Mouse (Mus musculus) ovary, postnatal 36 days (tissue): ENCODE results near the gene Gm20830.
"Not testable (repeated sequence)": the region's sequence is repeated elsewhere in the genome, so short reads cannot be mapped to it uniquely, and the experiment has no call there.

ENCODE experiments used
- DNase-seq: peaks from one replicate; pipeline ENCODE4 v3.0.0; 2022; ENCODE audit warnings: low spot score, mixed read lengths

Gene Gm20830

DNA sequence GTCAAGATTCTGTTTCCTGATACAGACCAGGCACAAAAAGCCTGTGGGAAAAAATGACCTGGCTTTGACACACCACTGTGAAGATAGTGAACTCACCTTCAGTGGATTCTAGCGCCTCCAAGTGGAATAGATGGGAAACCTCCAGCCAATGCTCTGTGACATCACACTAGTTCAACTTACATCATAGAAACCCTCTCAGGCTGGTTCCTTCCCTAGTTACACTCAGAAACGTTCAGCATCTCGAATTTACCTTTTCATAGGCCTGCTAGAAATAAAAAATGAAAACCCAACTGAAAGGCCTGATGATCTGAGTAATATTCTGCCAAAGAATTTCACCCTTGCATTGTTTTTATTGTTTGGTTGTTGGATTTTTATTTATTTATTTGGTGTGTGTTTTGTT is at the start of gene Gm20830:
Gene Gm20830 (minus strand): TSS at position 101 of the 400 bp plus-strand sequence.
- not testable (repeated sequence) for DNase-seq
